Mouse (Mus musculus): ENCODE results near the gene Ate1. TPM values are rescaled to one million over a fixed set of nuclear protein-coding genes. Genes with fewer than 3 reads are reported as not detected.

The Ate1 gene
- polyA plus RNA-seq, 2 experiments: 5.0 to 20.0 TPM

DNA sequence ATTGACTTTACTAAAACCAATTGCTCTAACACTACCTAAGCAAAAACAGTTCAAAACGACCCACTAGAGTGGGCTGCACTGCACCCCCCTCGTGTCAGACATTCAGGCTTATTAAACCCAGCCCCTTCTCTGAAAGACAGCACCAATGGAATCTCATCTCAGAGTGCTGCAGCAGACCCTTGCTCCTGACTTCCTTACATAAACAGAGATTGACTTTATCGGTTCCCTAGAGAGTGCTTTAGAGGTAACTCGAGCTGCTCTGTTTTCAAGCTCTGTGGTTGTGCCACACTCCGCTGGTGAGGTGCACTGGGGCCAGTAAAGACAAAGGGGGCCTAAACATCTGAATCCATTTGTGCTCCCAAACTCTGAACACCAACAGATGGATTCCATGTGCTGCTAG is 93.6 kb downstream of the Ate1 start:
- no peak for ATAC-seq (ENCODE audit: insufficient read depth)
- H3K4me1 ChIP-seq (replicated peaks; ENCODE audit: control insufficient read depth in 2 of 2, insufficient read depth in 2 of 2, low read length in 1 of 2): no peaks in the 10 kb centered on the region
- H3K4me2 ChIP-seq (ENCODE audit: low read depth): no peak overlapping the region
- no peaks in the 10 kb centered on the region for H3K27me3 ChIP-seq (ENCODE audit: control insufficient read depth, insufficient read depth, low read length)
- H3K4me3 ChIP-seq (ENCODE audit: insufficient read depth in 1 of 2, low read depth in 2 of 2, low read length in 2 of 2): no peak overlapping the region
- TF ChIP-seq CTCF (IDR thresholded peaks at IDR 0.05; ENCODE audit: low read depth) (no peak), EP300 (IDR thresholded peaks at IDR 0.05; ENCODE audit: low read depth) (no peak)
- no peak overlapping the region for H3K27ac ChIP-seq
- no peaks in the 10 kb centered on the region for H3K36me3 ChIP-seq (replicated peaks; ENCODE audit: control insufficient read depth, insufficient read depth, low read depth)
- DNase-seq (ENCODE audit: low read depth in 3 of 3, low spot score in 3 of 3): no peak
- no peaks in the 10 kb centered on the region for H3K9me3 ChIP-seq (ENCODE audit: control insufficient read depth, low read length)
- H3K9ac ChIP-seq (replicated peaks): no peak overlapping the region
- WGBS (ENCODE audit: insufficient replicate concordance): 39% methylated on average over 5 of the region's 5 CpGs

DNA sequence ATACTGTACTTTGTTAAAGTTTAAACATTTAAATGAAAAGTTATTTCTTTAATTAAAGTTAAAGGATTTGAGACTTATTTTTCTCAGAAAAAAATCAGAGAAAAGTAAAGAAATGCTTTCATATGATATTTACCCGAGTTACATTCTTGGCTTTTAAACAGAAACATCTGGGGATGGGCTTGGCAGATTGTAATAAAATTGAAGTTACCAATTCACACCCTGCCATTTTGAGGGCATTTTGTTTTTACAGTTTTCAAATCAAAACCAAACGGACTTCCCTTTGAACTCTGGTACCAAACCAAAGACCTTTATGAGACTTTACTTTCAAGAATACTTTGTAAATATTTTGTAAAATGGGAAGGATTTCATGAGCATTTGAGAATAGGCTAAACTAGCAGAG is 94.2 kb downstream of the Ate1 start:
- no peak for TF ChIP-seq EP300 (IDR thresholded peaks at IDR 0.05; ENCODE audit: low read depth)
- no peak for TF ChIP-seq CTCF (IDR thresholded peaks at IDR 0.05; ENCODE audit: low read depth)
- ATAC-seq (ENCODE audit: insufficient read depth) (no peak), DNase-seq (ENCODE audit: low read depth in 3 of 3, low spot score in 3 of 3) (no peak)
- WGBS (ENCODE audit: insufficient replicate concordance): 56% methylated on average over 2 of the region's 2 CpGs
- no peaks in the 10 kb centered on the region for H3K9me3 ChIP-seq (ENCODE audit: control insufficient read depth, low read length)
- H3K4me2 ChIP-seq (ENCODE audit: low read depth): no peak overlapping the region
- H3K4me3 ChIP-seq (ENCODE audit: insufficient read depth in 1 of 2, low read depth in 2 of 2, low read length in 2 of 2): no peak overlapping the region
- no peak overlapping the region for H3K27ac ChIP-seq
- H3K27me3 ChIP-seq (ENCODE audit: control insufficient read depth, insufficient read depth, low read length): no peaks in the 10 kb centered on the region
- H3K36me3 ChIP-seq (replicated peaks; ENCODE audit: control insufficient read depth, insufficient read depth, low read depth): no peaks in the 10 kb centered on the region
- H3K4me1 ChIP-seq (replicated peaks; ENCODE audit: control insufficient read depth in 2 of 2, insufficient read depth in 2 of 2, low read length in 1 of 2): no peaks in the 10 kb centered on the region
- no peak overlapping the region for H3K9ac ChIP-seq (replicated peaks)

GRCm38 (mm10) chr7:130419961-130420360 is 100.2 kb downstream of the Ate1 start:
- Histone ChIP-seq H3K9ac (replicated peaks) (no peak overlapping the region), H3K27ac (no peak overlapping the region), H3K9me3 (ENCODE audit: control insufficient read depth, low read length) (no peaks in the 10 kb centered on the region), H3K36me3 (replicated peaks; ENCODE audit: control insufficient read depth, insufficient read depth, low read depth) (no peaks in the 10 kb centered on the region), H3K27me3 (ENCODE audit: control insufficient read depth, insufficient read depth, low read length) (no peaks in the 10 kb centered on the region), H3K4me2 (ENCODE audit: low read depth) (no peak overlapping the region), H3K4me3 (ENCODE audit: insufficient read depth in 1 of 2, low read depth in 2 of 2, low read length in 2 of 2) (no peak overlapping the region), H3K4me1 (replicated peaks; ENCODE audit: control insufficient read depth in 2 of 2, insufficient read depth in 2 of 2, low read length in 1 of 2) (peaks cover 0 to 6% of the 10 kb centered on the region in 2 experiments; a peak in 1 of 4 replicates)
- TF ChIP-seq EP300 (IDR thresholded peaks at IDR 0.05; ENCODE audit: low read depth) (no peak), CTCF (IDR thresholded peaks at IDR 0.05; ENCODE audit: low read depth) (no peak)
- 62% methylated on average over 1 of the region's 1 CpGs for WGBS (ENCODE audit: insufficient replicate concordance)
- DNase-seq (ENCODE audit: low read depth in 3 of 3, low spot score in 3 of 3): no peak
- ATAC-seq (ENCODE audit: insufficient read depth): no peak

GRCm38 (mm10) chr7:130407622-130408021 is 112.5 kb downstream of the Ate1 start:
- ATAC-seq (ENCODE audit: insufficient read depth): no peak

GRCm38 (mm10) chr7:130403346-130403745 is 116.8 kb downstream of the Ate1 start:
- Histone ChIP-seq H3K4me2 (ENCODE audit: low read depth) (no peak overlapping the region), H3K4me1 (replicated peaks; ENCODE audit: control insufficient read depth in 2 of 2, insufficient read depth in 2 of 2, low read length in 1 of 2) (no peaks in the 10 kb centered on the region), H3K9me3 (ENCODE audit: control insufficient read depth, low read length) (no peaks in the 10 kb centered on the region), H3K36me3 (replicated peaks; ENCODE audit: control insufficient read depth, insufficient read depth, low read depth) (no peaks in the 10 kb centered on the region), H3K9ac (replicated peaks) (no peak overlapping the region), H3K4me3 (ENCODE audit: insufficient read depth in 1 of 2, low read depth in 2 of 2, low read length in 2 of 2) (no peak overlapping the region), H3K27me3 (ENCODE audit: control insufficient read depth, insufficient read depth, low read length) (no peaks in the 10 kb centered on the region), H3K27ac (no peak overlapping the region)
- DNase-seq (ENCODE audit: low read depth in 3 of 3, low spot score in 3 of 3): no peak
- no peak for TF ChIP-seq EP300 (IDR thresholded peaks at IDR 0.05; ENCODE audit: low read depth)
- no peak for TF ChIP-seq CTCF (IDR thresholded peaks at IDR 0.05; ENCODE audit: low read depth)
- ATAC-seq (ENCODE audit: insufficient read depth): no peak
- WGBS (ENCODE audit: insufficient replicate concordance): 69% methylated on average over 2 of the region's 2 CpGs

More at GRCm38 (mm10) chr7:130407622-130408021, 112.5 kb downstream of the Ate1 start:
- no peak for DNase-seq (ENCODE audit: low read depth in 3 of 3, low spot score in 3 of 3)
- no peak overlapping the region for H3K9ac ChIP-seq (replicated peaks)
- no peak overlapping the region for H3K4me2 ChIP-seq (ENCODE audit: low read depth)
- H3K4me1 ChIP-seq (replicated peaks; ENCODE audit: control insufficient read depth in 2 of 2, insufficient read depth in 2 of 2, low read length in 1 of 2): no peaks in the 10 kb centered on the region
- no peak overlapping the region for H3K27ac ChIP-seq
- WGBS (ENCODE audit: insufficient replicate concordance): 82% methylated on average over 10 of the region's 10 CpGs
- no peaks in the 10 kb centered on the region for H3K27me3 ChIP-seq (ENCODE audit: control insufficient read depth, insufficient read depth, low read length)
- H3K36me3 ChIP-seq (replicated peaks; ENCODE audit: control insufficient read depth, insufficient read depth, low read depth): no peaks in the 10 kb centered on the region
- no peaks in the 10 kb centered on the region for H3K9me3 ChIP-seq (ENCODE audit: control insufficient read depth, low read length)
- TF ChIP-seq CTCF (IDR thresholded peaks at IDR 0.05; ENCODE audit: low read depth) (no peak), EP300 (IDR thresholded peaks at IDR 0.05; ENCODE audit: low read depth) (no peak)
- no peak overlapping the region for H3K4me3 ChIP-seq (ENCODE audit: insufficient read depth in 1 of 2, low read depth in 2 of 2, low read length in 2 of 2)
